Mouse (Mus musculus): ENCODE data around the gene Gm20736. TPM values are rescaled to one million over a fixed set of nuclear protein-coding genes. Genes with fewer than 3 reads are reported as not detected.
"Not testable (repeated sequence)": the region's sequence is repeated elsewhere in the genome, so short reads cannot be mapped to it uniquely, and the experiment has no call there.

The Gm20736 gene
- total RNA-seq (2014; rRNA removed) (not detected in 2 replicates), polyA plus RNA-seq (2015; fragmentation: Nextera tagmentation; extraction: Ambion mirVana) (not detected in 2 replicates)

- H3K4me1 ChIP-seq (ENCODE audit: insufficient read depth); H3K4me2 ChIP-seq (ENCODE audit: low read depth); H3K27me3 ChIP-seq (ENCODE audit: insufficient read depth, low read length); H3K27ac ChIP-seq (ENCODE audit: low read depth, low read length); H3K9me3 ChIP-seq (ENCODE audit: low read length); H3K9ac ChIP-seq; H3K36me3 ChIP-seq (ENCODE audit: insufficient read depth); H3K4me3 ChIP-seq (ENCODE audit: low read depth, low read length); DNase-seq; ATAC-seq: not testable (repeated sequence)
- WGBS: no CpG with 5 or more reads among the region's 5 CpGs
Measured at GRCm38 (mm10) chrY:65377390-65377789, at the start of gene Gm20736. Gene Gm20736, plus strand, starts transcription at chrY:65377690.

Other genes with a start within 250 kb of the Gm20736 start
- gene Gm20924, start 170.2 kb upstream of the Gm20736 start, total RNA-seq (2014; rRNA removed): not detected in 2 replicates
- not detected in 2 replicates for gene Gm20924, start 170.2 kb upstream of the Gm20736 start, polyA plus RNA-seq (2015; fragmentation: Nextera tagmentation; extraction: Ambion mirVana)